ENCODE assay signal across 9 mouse cellular contexts in the genomic region with DNA sequence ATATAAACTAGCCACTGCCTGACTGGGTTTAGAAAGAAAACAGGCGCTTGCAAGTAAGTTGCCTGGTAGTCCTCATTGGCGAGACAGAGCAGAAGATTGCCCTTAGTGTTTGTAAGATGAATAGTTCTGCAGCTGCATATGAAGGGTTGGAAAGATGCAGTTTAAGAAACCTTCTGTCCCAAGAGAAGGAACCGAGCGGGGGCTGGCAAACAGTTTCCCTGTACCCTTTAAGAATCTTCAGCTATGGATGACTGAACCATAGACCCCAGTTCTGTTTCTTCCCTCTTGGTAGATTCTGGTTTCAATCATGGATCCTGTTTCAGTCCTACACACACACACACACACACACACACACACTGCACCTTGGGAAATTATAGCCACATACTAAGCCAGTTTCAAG.
DNase-seq lines count a peak whose midpoint lies in the region; ATAC-seq and TF ChIP-seq lines count a peak whose summit lies in the region.
"Had no signal": no experiment of that assay in that cellular context is flagged by ENCODE, and none has a peak within 500 bp of the region (broad histone marks: within the 10 kb centered on the region; RNA-seq: fewer than 3 reads in every experiment).

No protein-coding gene starts in this region.

- H3K27me3 ChIP-seq in kidney, embryonic 16.5 days (ENCODE audit: insufficient read depth, low read length), result no peaks in the 10 kb centered on the region
- H3K27me3 ChIP-seq in embryonic facial prominence, embryonic 14.5 days (replicated peaks; ENCODE audit: control insufficient read depth, insufficient read depth, low read length), result no peaks in the 10 kb centered on the region
- peaks cover 11% of the 10 kb centered on the region; the same call in 1 of the 2 replicates for H3K27me3 ChIP-seq in intestine, postnatal 0 days (replicated peaks; ENCODE audit: control insufficient read depth, insufficient read depth, low read length)
- H3K27me3 ChIP-seq in neural tube, embryonic 11.5 days (ENCODE audit: control insufficient read depth, insufficient read depth, low read length), result no peaks in the 10 kb centered on the region

- DNase-seq in kidney, postnatal 10 days, result no peak
- DNase-seq in embryonic facial prominence, embryonic 14.5 days (ENCODE audit: low spot score), result peak; percentile 51
- DNase-seq in neural tube, embryonic 11.5 days (ENCODE audit: low spot score), result peak; percentile 24
- DNase-seq in adrenal gland, postnatal 4 days (ENCODE audit: low spot score in 2 of 2), result no peak
- DNase-seq in cerebellum, adult 11-12 months, result no peak
- no peak for DNase-seq in urinary bladder, postnatal 14 days (ENCODE audit: low spot score)

- peak overlapping the region; percentile 86 for H3K4me2 ChIP-seq in kidney, embryonic 16.5 days (replicated peaks; ENCODE audit: low read depth, low read length)
- peak overlapping the region; percentile 58 for H3K4me2 ChIP-seq in embryonic facial prominence, embryonic 14.5 days (ENCODE audit: low read depth, low read length)
- peak overlapping the region; percentile 80 for H3K4me2 ChIP-seq in intestine, postnatal 0 days (replicated peaks; ENCODE audit: low read depth)
- H3K4me2 ChIP-seq in neural tube, embryonic 11.5 days (ENCODE audit: low read depth), result peak overlapping the region; percentile 72

- H3K9ac ChIP-seq in kidney, embryonic 16.5 days (replicated peaks; ENCODE audit: low read length), result peak overlapping the region; percentile 87
- H3K9ac ChIP-seq in embryonic facial prominence, embryonic 14.5 days (ENCODE audit: low read depth, low read length), result peak overlapping the region; percentile 78
- H3K9ac ChIP-seq in intestine, postnatal 0 days (ENCODE audit: low read depth, low read length), result 0 out of 2 replicates have a peak overlapping the region, but pooled peaks have one; percentile 46
- peak overlapping the region; percentile 86 for H3K9ac ChIP-seq in neural tube, embryonic 11.5 days (ENCODE audit: low read length)

- WGBS in kidney, embryonic 16.5 days, result 14% methylated on average over 4 of the region's 4 CpGs
- WGBS in embryonic facial prominence, embryonic 14.5 days, result 8% methylated on average over 4 of the region's 4 CpGs
- WGBS in intestine, postnatal 0 days, result 45% methylated on average over 4 of the region's 4 CpGs
- 14% methylated on average over 4 of the region's 4 CpGs for WGBS in neural tube, embryonic 11.5 days

- H3K9me3 ChIP-seq in kidney, embryonic 16.5 days (ENCODE audit: low read length), result no peaks in the 10 kb centered on the region
- H3K9me3 ChIP-seq in embryonic facial prominence, embryonic 14.5 days (ENCODE audit: control insufficient read depth, low read length), result no peaks in the 10 kb centered on the region
- no peaks in the 10 kb centered on the region for H3K9me3 ChIP-seq in intestine, postnatal 0 days (ENCODE audit: control insufficient read depth)
- H3K9me3 ChIP-seq in neural tube, embryonic 11.5 days (ENCODE audit: control insufficient read depth, low read length), result no peaks in the 10 kb centered on the region

- no peak for TF ChIP-seq CTCF in intestine, postnatal 0 days (IDR thresholded peaks at IDR 0.05; ENCODE audit: low read depth)

- no peak for ATAC-seq in kidney, embryonic 16.5 days (ENCODE audit: low FRiP score, low TSS enrichment)
- ATAC-seq in embryonic facial prominence, embryonic 14.5 days (ENCODE audit: low read depth), result no peak
- ATAC-seq in intestine, postnatal 0 days, result no peak
- no peak for ATAC-seq in neural tube, embryonic 11.5 days (ENCODE audit: insufficient read depth, low FRiP score, low TSS enrichment)

- H3K27ac ChIP-seq in kidney, embryonic 16.5 days (ENCODE audit: low read length), result peak overlapping the region; percentile 99; the same call in 1 of the 2 replicates
- H3K27ac ChIP-seq in embryonic facial prominence, embryonic 14.5 days (replicated peaks; ENCODE audit: low read depth, low read length), result peak overlapping the region; percentile 98
- H3K27ac ChIP-seq in intestine, postnatal 0 days (ENCODE audit: low read depth, low read length), result no peak overlapping the region
- H3K27ac ChIP-seq in neural tube, embryonic 11.5 days (ENCODE audit: low read depth, low read length), result no peak overlapping the region

- H3K4me1 ChIP-seq in kidney, embryonic 16.5 days (ENCODE audit: insufficient read depth, low read length), result peaks cover 22% of the 10 kb centered on the region
- H3K4me1 ChIP-seq in embryonic facial prominence, embryonic 14.5 days (ENCODE audit: control insufficient read depth, insufficient read depth, low read length), result peaks cover 14% of the 10 kb centered on the region
- H3K4me1 ChIP-seq in intestine, postnatal 0 days (replicated peaks; ENCODE audit: control insufficient read depth, insufficient read depth, low read length), result no peaks in the 10 kb centered on the region
- H3K4me1 ChIP-seq in neural tube, embryonic 11.5 days (ENCODE audit: control insufficient read depth, insufficient read depth, low read length), result peaks cover 3% of the 10 kb centered on the region; the same call in 1 of the 2 replicates

- H3K36me3 ChIP-seq in kidney, embryonic 16.5 days (ENCODE audit: insufficient read depth, low read length), result 0 out of 2 replicates have a peak, but pooled peaks cover 3% of the 10 kb centered on the region
- no peaks in the 10 kb centered on the region for H3K36me3 ChIP-seq in embryonic facial prominence, embryonic 14.5 days (ENCODE audit: control insufficient read depth, insufficient read depth, low read length)
- no peaks in the 10 kb centered on the region for H3K36me3 ChIP-seq in intestine, postnatal 0 days (ENCODE audit: control insufficient read depth, insufficient read depth)
- H3K36me3 ChIP-seq in neural tube, embryonic 11.5 days (ENCODE audit: control insufficient read depth, insufficient read depth, low read length), result no peaks in the 10 kb centered on the region
- H3K36me3 ChIP-seq: G1E had no signal

- H3K4me3 ChIP-seq in kidney, embryonic 16.5 days (ENCODE audit: low read length), result peak overlapping the region; percentile 90
- peak overlapping the region; percentile 61 for H3K4me3 ChIP-seq in embryonic facial prominence, embryonic 14.5 days (ENCODE audit: low read depth, low read length)
- H3K4me3 ChIP-seq in intestine, postnatal 0 days (ENCODE audit: low read depth, low read length), result peak overlapping the region; percentile 63
- H3K4me3 ChIP-seq in neural tube, embryonic 11.5 days (ENCODE audit: low read depth, low read length), result peak overlapping the region; percentile 91

Comparison
In these comparisons a context has a peak if more than half of its experiments do, and no peak if none do; other contexts are left out.
1. H3K27ac ChIP-seq: peak in kidney, embryonic 16.5 days (single experiment) and embryonic facial prominence, embryonic 14.5 days (single experiment); none in intestine, postnatal 0 days (single experiment) and neural tube, embryonic 11.5 days (single experiment).
2. DNase-seq: peak in embryonic facial prominence, embryonic 14.5 days (single experiment) and neural tube, embryonic 11.5 days (single experiment); none in kidney, postnatal 10 days (single experiment), adrenal gland, postnatal 4 days (0 of 2), cerebellum, adult 11-12 months (single experiment) and urinary bladder, postnatal 14 days (single experiment).
3. Peak in every context shown above with its lines, with median percentiles within 50 percentile points of each other: H3K4me2 ChIP-seq, H3K4me3 ChIP-seq and H3K9ac ChIP-seq.